Mouse (Mus musculus) forebrain, embryonic 16.5 days (tissue): ENCODE data around the gene Upf2. TPM values are rescaled to one million over a fixed set of nuclear protein-coding genes. Genes with fewer than 3 reads are reported as not detected.

ENCODE experiments used
- ATAC-seq: fragments of 200-750 bp; cut with Nextera tagmentation; 2 replicates; pipeline ENCODE4 v1.8.0; 2017; ENCODE audit warnings: mild to moderate bottlenecking, moderate library complexity
- H3K27ac ChIP-seq: fragments of 300-500 bp; sonication (generic); 2 replicates; pipeline ENCODE4 v1.5.1; 2014; ENCODE audit warnings: low read length, control low read depth
- H3K27me3 ChIP-seq: fragments of 300-500 bp; sonication (generic); replicated peaks from 2 replicates; pipeline ENCODE4 v1.6.1; 2014; ENCODE audit warnings: low read length; ENCODE audit not compliant: control insufficient read depth, insufficient read depth
- H3K36me3 ChIP-seq: fragments of 300-500 bp; sonication (generic); 2 replicates; pipeline ENCODE4 v1.6.1; 2014; ENCODE audit not compliant: control insufficient read depth, insufficient read depth
- H3K4me1 ChIP-seq: fragments of 300-500 bp; sonication (generic); replicated peaks from 2 replicates; pipeline ENCODE4 v1.6.1; 2014; ENCODE audit warnings: low read length; ENCODE audit not compliant: control insufficient read depth, insufficient read depth
- H3K4me2 ChIP-seq: fragments of 300-500 bp; sonication (generic); 2 replicates; pipeline ENCODE4 v1.6.1; 2014; ENCODE audit warnings: mild to moderate bottlenecking, low read length, control low read depth
- H3K4me3 ChIP-seq: fragments of 300-500 bp; sonication (generic); replicated peaks from 2 replicates; pipeline ENCODE4 v1.5.1; 2014; ENCODE audit warnings: mild to moderate bottlenecking, low read length, control low read depth
- H3K9ac ChIP-seq: fragments of 300-500 bp; sonication (generic); replicated peaks from 2 replicates; pipeline ENCODE4 v1.6.1; 2014; ENCODE audit warnings: low read depth, low read length, control low read depth
- H3K9me3 ChIP-seq: fragments of 300-500 bp; sonication (generic); 2 replicates; pipeline ENCODE4 v1.6.1; 2016; ENCODE audit warnings: low read length; ENCODE audit not compliant: control insufficient read depth
- WGBS: fragments of 180-500 bp; shearing (Covaris S2); extraction: QIAGEN DNeasy Blood & Tissue Kit; methylation state at CpG from one replicate; pipeline ENCODE4 v1.1.7; 2014; 5-methylcytosine and 5-hydroxymethylcytosine counted together
- polyA plus RNA-seq: library from polyadenylated mRNA; unstranded; fragments of >200 nt; fragmentation: Nextera tagmentation; extraction: Ambion mirVana; gene quantifications from 2 replicates; pipeline ENCODE4 v1.2.1, GENCODE M21; 2015

Upf2 gene
- polyA plus RNA-seq: 8.9 and 9.4 TPM in 2 replicates

DNA sequence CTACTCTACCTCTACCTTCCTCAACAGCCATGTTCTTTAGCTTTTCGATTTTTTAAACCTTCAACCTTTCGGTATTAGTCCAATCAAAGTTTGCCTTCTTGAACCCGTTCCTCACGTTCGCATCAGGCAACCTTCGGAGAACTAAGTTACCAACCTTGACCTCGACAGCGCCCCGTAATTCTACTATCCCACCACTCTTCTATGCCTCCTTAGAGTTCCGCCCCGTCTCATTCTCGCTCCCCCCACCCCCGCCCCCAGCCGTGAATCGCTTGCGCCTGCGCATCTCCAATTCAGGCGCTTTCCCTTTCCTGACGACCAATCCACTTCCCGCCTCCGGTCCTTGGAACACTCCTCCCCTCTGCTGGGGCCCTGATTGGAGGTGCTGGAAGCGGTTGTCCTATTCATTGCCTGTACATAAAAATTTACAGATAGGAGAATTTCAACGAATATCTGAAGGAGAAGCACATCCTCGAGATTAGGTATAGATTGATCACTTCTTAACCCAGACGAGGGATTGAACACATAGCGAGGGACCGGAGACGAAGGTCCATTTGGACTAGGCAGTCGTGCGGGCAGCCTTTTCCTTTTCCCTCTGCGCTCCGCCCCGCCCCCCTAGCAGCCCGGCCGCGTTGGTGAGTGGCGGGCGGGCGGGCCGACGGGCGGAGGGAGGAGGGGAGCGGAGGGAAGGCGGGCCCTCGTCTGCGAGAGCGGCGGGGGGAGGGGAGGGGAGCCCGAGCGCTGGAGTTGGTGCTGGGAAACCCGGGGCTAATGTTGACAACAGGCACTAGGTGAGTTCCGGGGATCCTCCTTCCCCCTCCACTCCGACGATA is at the start of gene Upf2:
Upf2 (plus strand) TSS at position 704 of the 830 bp plus-strand sequence.
- Histone ChIP-seq H3K27me3 (no peaks in the 10 kb centered on the region), H3K27ac (peak within 1 kb of the TSS; percentile 83), H3K36me3 (no peaks in the 10 kb centered on the region), H3K9me3 (no peaks in the 10 kb centered on the region), H3K4me3 (peak within 1 kb of the TSS; percentile 95), H3K4me1 (peaks cover 11% of the 10 kb centered on the region), H3K4me2 (peak within 1 kb of the TSS; percentile 79), H3K9ac (peak within 1 kb of the TSS; percentile 90)
- peak; percentile 96 for ATAC-seq
- under 1% methylated on average over 36 of the region's 54 CpGs for WGBS

DNA sequence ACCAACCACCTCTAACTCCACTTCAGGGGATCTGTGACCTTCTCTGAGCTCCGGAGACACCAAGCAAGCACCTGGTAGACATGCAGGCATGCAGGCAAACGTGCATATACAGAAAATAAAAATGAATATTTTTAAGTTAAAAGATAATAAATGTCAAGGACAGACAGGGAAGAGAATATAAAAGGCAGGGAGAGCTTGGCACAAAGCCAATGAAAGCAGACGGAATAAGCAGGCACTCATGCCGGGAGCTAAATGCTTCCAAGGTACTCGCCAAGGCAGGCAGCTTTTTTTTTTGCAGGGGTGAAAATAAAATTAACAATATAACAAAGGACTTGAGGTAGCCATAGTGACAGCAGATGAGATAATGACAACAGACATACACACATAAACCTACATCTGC is 45.2 kb upstream of the Upf2 start:
- H3K27me3 ChIP-seq: no peaks in the 10 kb centered on the region
- peaks cover 2% of the 10 kb centered on the region; the same call in 1 of the 2 replicates for H3K4me1 ChIP-seq
- peak; percentile 77 for ATAC-seq
- no peak overlapping the region for H3K9ac ChIP-seq
- no peaks in the 10 kb centered on the region; the same call in 1 of the 2 replicates for H3K36me3 ChIP-seq
- H3K4me2 ChIP-seq: no peak overlapping the region
- 18% methylated on average over 5 of the region's 5 CpGs for WGBS
- peak overlapping the region; percentile 65 for H3K27ac ChIP-seq
- no peak overlapping the region for H3K4me3 ChIP-seq
- no peaks in the 10 kb centered on the region for H3K9me3 ChIP-seq

DNA sequence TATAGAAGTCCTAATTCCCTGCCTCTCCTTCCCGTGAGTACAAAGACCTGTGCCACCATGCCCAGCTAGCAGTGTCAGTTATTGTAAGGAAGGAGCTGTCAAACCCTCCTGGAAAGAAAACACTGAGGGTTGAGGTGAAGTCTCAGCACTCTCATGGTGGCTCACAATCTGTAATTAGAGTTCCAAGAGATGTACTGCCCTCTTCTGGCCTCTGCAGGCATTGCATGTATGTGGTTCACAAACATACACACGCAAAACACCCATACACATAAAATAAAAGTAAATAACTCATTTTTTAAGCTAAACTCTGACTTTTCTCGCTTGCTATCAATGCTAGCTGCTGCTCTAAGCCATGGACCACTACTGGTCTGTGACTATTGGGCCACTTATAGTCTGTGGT is 44.6 kb upstream of the Upf2 start:
- H3K36me3 ChIP-seq: no peaks in the 10 kb centered on the region; the same call in 1 of the 2 replicates
- peaks cover 2% of the 10 kb centered on the region; the same call in 1 of the 2 replicates for H3K4me1 ChIP-seq
- 53% methylated on average over 3 of the region's 3 CpGs for WGBS
- no peaks in the 10 kb centered on the region for H3K27me3 ChIP-seq
- H3K27ac ChIP-seq: peak overlapping the region; percentile 73
- ATAC-seq: peak; percentile 49; the same call in 1 of the 2 replicates
- no peak overlapping the region for H3K4me2 ChIP-seq
- H3K9ac ChIP-seq: no peak overlapping the region
- H3K4me3 ChIP-seq: no peak overlapping the region
- H3K9me3 ChIP-seq: no peaks in the 10 kb centered on the region

DNA sequence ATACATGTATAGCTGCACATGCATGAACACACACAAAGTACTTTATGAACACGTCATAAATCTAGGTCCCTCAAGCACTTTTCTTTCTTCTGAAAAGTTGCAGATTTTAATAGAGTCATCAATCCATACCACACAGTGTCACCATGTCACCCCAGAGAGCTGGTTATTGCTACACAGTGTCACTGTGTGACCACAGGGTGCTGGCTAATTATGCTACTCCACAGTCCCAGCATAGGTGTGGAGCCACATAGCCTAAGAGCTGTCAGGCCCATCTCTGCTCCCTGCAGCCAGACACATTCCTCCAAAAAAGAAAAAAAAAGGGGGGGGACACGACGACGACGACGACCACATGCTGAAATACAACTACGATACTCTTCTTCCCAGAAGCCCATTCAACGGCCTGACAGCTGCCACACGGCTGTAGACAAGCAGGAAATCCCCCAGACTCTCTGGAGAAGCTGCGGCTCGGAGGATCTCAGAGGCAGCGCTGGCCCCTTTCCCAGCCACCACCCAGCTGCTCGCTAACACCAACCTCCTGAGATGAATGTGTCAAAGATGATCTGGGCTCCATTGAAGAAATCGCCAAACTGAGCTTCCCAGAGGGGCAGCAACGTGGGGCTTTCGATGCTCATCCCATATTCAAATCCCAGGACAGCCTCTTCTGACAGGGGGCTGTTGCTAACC is 39.8 kb upstream of the Upf2 start:
- no peak overlapping the region for H3K9ac ChIP-seq
- WGBS: 51% methylated on average over 16 of the region's 16 CpGs
- no peaks in the 10 kb centered on the region for H3K9me3 ChIP-seq
- H3K4me2 ChIP-seq: no peak overlapping the region
- no peaks in the 10 kb centered on the region for H3K27me3 ChIP-seq
- no peaks in the 10 kb centered on the region; the same call in 1 of the 2 replicates for H3K4me1 ChIP-seq
- no peak overlapping the region for H3K27ac ChIP-seq
- H3K4me3 ChIP-seq: no peak overlapping the region
- ATAC-seq: peak; percentile 61; the same call in 1 of the 2 replicates
- peaks cover 3% of the 10 kb centered on the region; the same call in 1 of the 2 replicates for H3K36me3 ChIP-seq

DNA sequence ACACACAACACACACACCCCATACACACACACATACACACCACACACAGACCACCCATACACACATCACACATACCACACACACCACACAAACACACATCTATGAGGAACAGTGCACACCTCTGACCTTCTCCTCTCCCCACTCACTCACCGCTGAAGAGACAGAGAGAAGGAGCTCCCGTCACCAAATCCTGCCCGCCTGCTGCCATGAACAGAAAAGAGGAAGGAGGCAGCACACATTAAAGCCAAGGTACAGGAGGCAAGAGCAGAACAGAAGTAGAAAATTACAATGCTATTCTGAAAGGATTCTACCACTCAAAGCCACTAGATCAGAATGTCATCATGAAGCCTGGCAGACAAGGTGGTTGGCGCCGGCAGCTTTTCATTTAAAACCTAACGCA is 28.4 kb upstream of the Upf2 start:
- no peak overlapping the region for H3K9ac ChIP-seq
- H3K4me3 ChIP-seq: no peak overlapping the region
- 0 out of 2 replicates have a peak, but pooled peaks cover 2% of the 10 kb centered on the region for H3K36me3 ChIP-seq
- H3K27me3 ChIP-seq: no peaks in the 10 kb centered on the region
- H3K4me1 ChIP-seq: no peaks in the 10 kb centered on the region
- ATAC-seq: no peak
- 95% methylated on average over 6 of the region's 6 CpGs for WGBS
- no peak overlapping the region for H3K4me2 ChIP-seq
- no peak overlapping the region for H3K27ac ChIP-seq
- no peaks in the 10 kb centered on the region for H3K9me3 ChIP-seq

DNA sequence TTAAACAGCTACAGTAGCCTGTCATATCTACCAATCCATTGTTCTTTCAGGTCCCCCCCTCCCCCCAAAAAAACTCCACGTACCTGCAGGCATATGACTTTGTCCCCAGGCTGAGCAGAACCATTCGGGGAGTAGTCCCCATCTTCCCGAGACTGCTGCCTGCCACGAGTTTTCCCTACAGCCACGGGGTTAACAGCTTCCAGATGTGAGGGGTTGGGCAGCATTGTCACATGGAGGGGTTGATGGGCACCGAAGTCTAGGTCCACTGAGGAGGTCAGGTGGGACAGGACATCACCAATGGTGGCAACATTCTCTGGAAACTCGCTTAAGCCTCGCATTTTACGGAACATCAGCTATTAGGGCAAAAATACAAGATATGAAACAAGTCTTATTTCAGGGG is 27.5 kb upstream of the Upf2 start:
- no peak overlapping the region for H3K27ac ChIP-seq
- H3K4me3 ChIP-seq: no peak overlapping the region
- H3K4me1 ChIP-seq: no peaks in the 10 kb centered on the region
- H3K27me3 ChIP-seq: no peaks in the 10 kb centered on the region
- H3K36me3 ChIP-seq: 0 out of 2 replicates have a peak, but pooled peaks cover 2% of the 10 kb centered on the region
- no peak for ATAC-seq
- H3K9me3 ChIP-seq: no peaks in the 10 kb centered on the region
- no peak overlapping the region for H3K9ac ChIP-seq
- WGBS: 88% methylated on average over 9 of the region's 9 CpGs
- H3K4me2 ChIP-seq: no peak overlapping the region

DNA sequence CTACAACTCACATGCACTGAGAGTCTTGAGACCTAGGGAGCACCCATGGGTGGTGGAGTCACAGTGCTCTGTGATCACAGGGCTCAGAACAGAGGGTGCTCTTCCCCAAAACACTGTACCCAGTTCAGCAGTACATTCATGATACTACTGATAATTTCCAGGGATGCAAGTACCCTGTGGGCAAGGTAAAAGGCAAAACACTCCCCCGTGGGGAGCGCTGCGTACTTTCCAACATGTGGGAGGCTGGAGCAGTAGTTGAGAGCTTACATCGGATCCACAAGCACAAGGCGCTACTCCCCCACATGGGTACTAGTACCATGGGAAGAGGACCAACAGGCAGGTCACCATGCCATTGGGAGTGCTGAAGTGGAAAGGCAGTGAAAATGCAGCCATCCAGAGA is 23.8 kb upstream of the Upf2 start:
- Histone ChIP-seq H3K27me3 (no peaks in the 10 kb centered on the region), H3K27ac (no peak overlapping the region), H3K4me3 (no peak overlapping the region), H3K36me3 (peaks cover 5% of the 10 kb centered on the region; the same call in 1 of the 2 replicates), H3K4me2 (no peak overlapping the region), H3K4me1 (no peaks in the 10 kb centered on the region), H3K9ac (no peak overlapping the region), H3K9me3 (no peaks in the 10 kb centered on the region)
- no peak for ATAC-seq
- WGBS: 97% methylated on average over 5 of the region's 5 CpGs

DNA sequence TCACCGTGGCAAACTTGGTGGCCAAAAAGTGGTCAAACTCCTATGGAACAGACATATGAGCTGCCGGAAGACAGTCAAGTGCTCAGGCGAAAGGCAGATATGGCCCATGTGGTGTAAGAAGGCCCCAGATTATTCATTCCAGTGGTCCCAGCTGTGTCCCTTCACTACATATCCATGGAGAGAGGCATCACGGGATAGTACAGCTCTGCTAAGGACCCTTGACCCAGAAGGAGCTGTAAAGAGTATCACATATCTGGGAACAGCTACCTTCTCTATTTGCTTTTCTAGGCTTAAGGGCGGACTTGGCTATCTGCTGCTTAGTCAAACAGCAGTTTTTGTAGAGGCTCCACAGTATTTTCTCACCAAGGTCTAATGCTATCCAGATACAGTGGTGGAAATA is 21.5 kb upstream of the Upf2 start:
- Histone ChIP-seq H3K27ac (no peak overlapping the region), H3K27me3 (no peaks in the 10 kb centered on the region), H3K9me3 (no peaks in the 10 kb centered on the region), H3K4me3 (no peak overlapping the region), H3K4me2 (no peak overlapping the region), H3K36me3 (peaks cover 5% of the 10 kb centered on the region; the same call in 1 of the 2 replicates), H3K9ac (no peak overlapping the region), H3K4me1 (no peaks in the 10 kb centered on the region)
- ATAC-seq: no peak
- WGBS: 97% methylated on average over 5 of the region's 5 CpGs

DNA sequence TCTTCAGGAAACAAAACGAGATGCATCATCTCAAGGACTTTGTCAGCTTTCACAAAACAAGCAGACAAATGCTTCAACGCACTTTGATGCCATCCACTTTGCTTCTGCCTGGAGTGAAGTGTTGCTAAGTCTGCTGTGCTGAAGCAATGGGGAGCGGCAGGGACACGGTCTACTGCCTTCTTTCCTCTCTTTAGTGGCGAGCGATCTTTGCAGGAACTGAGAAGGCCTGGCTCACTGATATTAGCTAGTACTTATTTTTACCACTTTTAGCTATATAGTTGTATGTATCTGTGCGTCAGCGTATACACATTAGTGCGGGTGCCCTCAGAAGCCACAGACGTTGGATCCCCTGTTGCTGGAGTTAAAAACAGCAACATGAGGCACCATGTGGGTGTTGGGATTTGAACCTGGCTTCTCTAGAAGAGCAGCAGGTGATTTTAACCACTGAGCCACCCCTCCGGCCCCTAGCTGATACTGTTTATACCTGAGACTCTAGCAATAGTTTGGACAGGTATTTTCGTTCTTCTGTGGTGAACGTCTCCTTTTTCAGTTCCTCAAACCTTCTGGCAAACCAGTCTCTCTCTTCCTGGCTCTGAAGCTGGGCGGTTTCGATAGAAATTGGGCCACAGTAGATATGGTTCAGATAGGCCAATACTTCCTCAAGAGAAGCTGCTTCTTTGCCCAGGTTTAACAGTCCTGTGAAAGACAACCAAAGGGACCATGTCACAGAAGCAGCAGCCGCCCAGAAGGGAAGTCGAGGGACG is 20.8 kb upstream of the Upf2 start:
- no peak for ATAC-seq
- 92% methylated on average over 18 of the region's 18 CpGs for WGBS
- H3K9ac ChIP-seq: no peak overlapping the region
- H3K27ac ChIP-seq: no peak overlapping the region
- peaks cover 5% of the 10 kb centered on the region; the same call in 1 of the 2 replicates for H3K36me3 ChIP-seq
- H3K9me3 ChIP-seq: no peaks in the 10 kb centered on the region
- H3K27me3 ChIP-seq: no peaks in the 10 kb centered on the region
- H3K4me3 ChIP-seq: no peak overlapping the region
- H3K4me1 ChIP-seq: no peaks in the 10 kb centered on the region
- H3K4me2 ChIP-seq: no peak overlapping the region
